Mouse (Mus musculus) neural tube, embryonic 15.5 days (tissue): ENCODE measurements around the gene Tsn. TPM values are rescaled to one million over a fixed set of nuclear protein-coding genes. Genes with fewer than 3 reads are reported as not detected.

ENCODE experiments used
- ATAC-seq: fragments of 200-750 bp; cut with Nextera tagmentation; 2 replicates; pipeline ENCODE4 v1.8.0; 2017; ENCODE audit warnings: mild to moderate bottlenecking, moderate TSS enrichment, moderate library complexity; ENCODE audit not compliant: low FRiP score
- H3K27ac ChIP-seq: fragments of 300-500 bp; sonication (generic); replicated peaks from 2 replicates; pipeline ENCODE4 v1.5.1; 2015; ENCODE audit warnings: mild to moderate bottlenecking, inconsistent platforms
- H3K27me3 ChIP-seq: fragments of 300-500 bp; sonication (generic); replicated peaks from 2 replicates; pipeline ENCODE4 v1.6.1; 2015; ENCODE audit warnings: inconsistent platforms
- H3K36me3 ChIP-seq: fragments of 300-500 bp; sonication (generic); 2 replicates; pipeline ENCODE4 v1.6.1; 2015; ENCODE audit warnings: inconsistent platforms
- H3K4me1 ChIP-seq: fragments of 300-500 bp; sonication (generic); 2 replicates; pipeline ENCODE4 v1.6.1; 2015; ENCODE audit warnings: inconsistent platforms
- H3K4me2 ChIP-seq: fragments of 300-500 bp; sonication (generic); 2 replicates; pipeline ENCODE4 v1.6.1; 2015; ENCODE audit warnings: inconsistent platforms, mild to moderate bottlenecking, moderate library complexity
- H3K4me3 ChIP-seq: fragments of 300-500 bp; sonication (generic); replicated peaks from 2 replicates; pipeline ENCODE4 v1.5.1; 2015; ENCODE audit warnings: mild to moderate bottlenecking, inconsistent platforms
- H3K9ac ChIP-seq: fragments of 300-500 bp; sonication (generic); replicated peaks from 2 replicates; pipeline ENCODE4 v1.6.1; 2015; ENCODE audit warnings: mild to moderate bottlenecking, inconsistent platforms
- H3K9me3 ChIP-seq: fragments of 300-500 bp; sonication (generic); replicated peaks from 2 replicates; pipeline ENCODE4 v1.6.1; 2016; ENCODE audit warnings: inconsistent platforms
- WGBS: fragments of 180-500 bp; shearing (Covaris S2); methylation state at CpG from one replicate; pipeline ENCODE4 v1.1.7; 2015; ENCODE audit warnings: mixed read lengths; 5-methylcytosine and 5-hydroxymethylcytosine counted together
- polyA plus RNA-seq: library from polyadenylated mRNA; unstranded; fragments of >200 nt; fragmentation: Nextera tagmentation; extraction: Ambion mirVana; gene quantifications from 2 replicates; pipeline ENCODE4 v1.2.1, GENCODE M21; 2015

Tsn gene
- polyA plus RNA-seq, result 395 and 434 TPM in 2 replicates

- Histone ChIP-seq H3K9me3 (no peaks in the 10 kb centered on the region), H3K27me3 (peaks cover 4% of the 10 kb centered on the region; the same call in 1 of the 2 replicates), H3K36me3 (peaks cover 7% of the 10 kb centered on the region), H3K9ac (peak within 1 kb of the TSS; percentile 85), H3K4me2 (peak within 1 kb of the TSS; percentile 77), H3K27ac (peak within 1 kb of the TSS; percentile 93), H3K4me3 (peak within 1 kb of the TSS; percentile 90), H3K4me1 (peaks cover 14% of the 10 kb centered on the region)
- peak; percentile 48 for ATAC-seq
- 47% methylated on average over 12 of the region's 12 CpGs for WGBS
Observed at GRCm38 (mm10) chr1:118311622-118312326, at the start of gene Tsn. Gene Tsn, minus strand, starts transcription at chr1:118311739.

DNA sequence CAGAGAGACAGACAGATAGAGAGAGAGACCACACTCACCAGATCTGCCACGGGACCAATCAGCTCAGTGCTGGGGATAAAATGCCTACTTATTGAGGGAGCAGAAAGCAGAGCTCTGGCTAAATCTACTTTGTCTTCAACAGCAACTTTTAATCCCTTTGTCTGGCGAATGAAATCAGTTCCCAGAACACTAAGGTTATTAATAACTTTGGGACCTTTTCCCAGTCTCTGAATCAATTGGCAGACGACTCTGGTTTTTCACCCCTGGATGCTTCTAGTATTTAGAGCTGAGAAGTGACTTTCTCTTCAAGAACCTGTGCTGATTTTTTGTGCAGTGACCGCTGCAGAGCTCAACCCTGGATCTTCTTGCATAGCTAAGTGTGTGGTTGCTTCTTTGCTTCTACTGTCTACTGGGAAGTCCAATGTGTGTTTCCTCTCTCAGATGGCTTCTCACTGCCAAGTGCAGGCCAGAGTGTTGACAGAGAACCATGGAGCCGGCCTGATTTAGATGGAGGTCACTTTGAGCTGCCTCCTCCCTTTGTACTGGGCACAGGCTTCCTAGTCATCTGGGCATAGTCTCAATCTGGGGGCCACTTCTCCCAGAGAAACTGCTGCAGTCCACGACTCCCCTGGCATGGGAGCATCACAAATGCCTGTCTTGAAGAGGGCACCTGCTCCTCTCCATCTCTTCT is 47.7 kb upstream of the Tsn start:
- no peaks in the 10 kb centered on the region for H3K4me1 ChIP-seq
- H3K4me3 ChIP-seq, result no peak overlapping the region
- H3K4me2 ChIP-seq, result no peak overlapping the region
- no peaks in the 10 kb centered on the region for H3K27me3 ChIP-seq
- WGBS, result 77% methylated on average over 6 of the region's 6 CpGs
- H3K36me3 ChIP-seq, result no peaks in the 10 kb centered on the region
- H3K9me3 ChIP-seq, result no peaks in the 10 kb centered on the region
- no peak overlapping the region for H3K27ac ChIP-seq
- no peak overlapping the region for H3K9ac ChIP-seq
- no peak for ATAC-seq

GRCm38 (mm10) chr1:118349922-118350321 is 38.4 kb upstream of the Tsn start:
- Histone ChIP-seq H3K36me3 (no peaks in the 10 kb centered on the region), H3K27ac (no peak overlapping the region), H3K9ac (no peak overlapping the region), H3K9me3 (no peaks in the 10 kb centered on the region), H3K4me2 (no peak overlapping the region), H3K4me1 (no peaks in the 10 kb centered on the region), H3K27me3 (no peaks in the 10 kb centered on the region), H3K4me3 (no peak overlapping the region)
- WGBS, result 81% methylated on average over 3 of the region's 3 CpGs
- ATAC-seq, result no peak

GRCm38 (mm10) chr1:118343649-118344435 is 32.3 kb upstream of the Tsn start:
- H3K4me2 ChIP-seq, result no peak overlapping the region
- H3K4me1 ChIP-seq, result no peaks in the 10 kb centered on the region
- no peaks in the 10 kb centered on the region for H3K9me3 ChIP-seq
- WGBS, result 51% methylated on average over 6 of the region's 6 CpGs
- no peak for ATAC-seq
- H3K9ac ChIP-seq, result no peak overlapping the region
- no peaks in the 10 kb centered on the region for H3K36me3 ChIP-seq
- H3K27ac ChIP-seq, result no peak overlapping the region
- H3K4me3 ChIP-seq, result no peak overlapping the region
- no peaks in the 10 kb centered on the region for H3K27me3 ChIP-seq

DNA sequence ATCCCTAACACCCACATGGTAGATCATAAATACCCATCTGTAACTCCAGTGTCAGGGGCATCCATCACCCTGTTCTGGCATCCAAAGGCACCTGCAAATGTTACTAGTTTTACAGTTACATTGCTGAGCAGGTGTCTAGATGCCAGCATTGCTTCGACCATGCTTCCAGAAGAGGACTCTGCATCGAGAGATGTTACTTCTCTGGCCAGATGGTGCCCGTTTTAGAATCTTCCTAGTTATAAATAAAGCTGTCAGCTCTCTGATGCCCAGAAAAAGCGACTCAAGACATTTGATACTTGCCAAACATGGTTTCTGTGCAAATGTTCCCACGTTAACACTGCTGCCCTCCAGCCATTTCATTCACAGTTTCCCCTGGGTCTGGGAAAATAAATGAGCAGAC is 26.4 kb upstream of the Tsn start:
- Histone ChIP-seq H3K9ac (no peak overlapping the region), H3K27ac (no peak overlapping the region), H3K4me3 (no peak overlapping the region), H3K4me1 (no peaks in the 10 kb centered on the region), H3K27me3 (no peaks in the 10 kb centered on the region), H3K36me3 (peaks cover 21% of the 10 kb centered on the region), H3K9me3 (no peaks in the 10 kb centered on the region), H3K4me2 (no peak overlapping the region)
- no peak for ATAC-seq
- 83% methylated on average over 5 of the region's 5 CpGs for WGBS

DNA sequence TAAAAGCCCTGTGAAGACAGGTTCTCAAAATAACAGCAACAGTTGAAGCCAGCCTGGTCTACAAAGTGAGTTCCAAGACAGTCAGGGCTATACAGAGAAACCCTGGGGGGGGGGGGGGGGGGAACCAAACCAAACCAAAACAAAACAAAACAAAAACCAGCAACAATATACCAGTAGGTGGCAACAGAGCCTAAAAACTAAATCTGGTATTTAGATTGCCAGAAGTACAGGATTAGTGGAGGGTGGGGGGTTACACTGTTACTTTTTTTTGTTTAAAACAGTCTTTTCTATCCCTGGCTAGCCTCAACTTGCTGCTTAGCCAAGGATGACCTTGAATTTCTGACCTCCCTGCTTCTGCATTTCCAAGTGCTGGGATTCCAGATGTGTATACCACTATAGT is 24.3 kb upstream of the Tsn start:
- H3K4me1 ChIP-seq, result no peaks in the 10 kb centered on the region
- ATAC-seq, result no peak

GRCm38 (mm10) chr1:118334749-118335713 is 23.5 kb upstream of the Tsn start:
- Histone ChIP-seq H3K27me3 (no peaks in the 10 kb centered on the region), H3K4me1 (no peaks in the 10 kb centered on the region), H3K9me3 (no peaks in the 10 kb centered on the region), H3K36me3 (peaks cover 49% of the 10 kb centered on the region), H3K27ac (no peak overlapping the region), H3K9ac (no peak overlapping the region), H3K4me2 (no peak overlapping the region), H3K4me3 (no peak overlapping the region)
- no peak for ATAC-seq
- 84% methylated on average over 9 of the region's 9 CpGs for WGBS

More for the DNA sequence above, 24.3 kb upstream of the Tsn start:
- H3K27me3 ChIP-seq, result no peaks in the 10 kb centered on the region
- no peak overlapping the region for H3K4me3 ChIP-seq
- H3K9me3 ChIP-seq, result no peaks in the 10 kb centered on the region
- H3K9ac ChIP-seq, result no peak overlapping the region
- no peak overlapping the region for H3K4me2 ChIP-seq
- peaks cover 41% of the 10 kb centered on the region for H3K36me3 ChIP-seq
- no peak overlapping the region for H3K27ac ChIP-seq

DNA sequence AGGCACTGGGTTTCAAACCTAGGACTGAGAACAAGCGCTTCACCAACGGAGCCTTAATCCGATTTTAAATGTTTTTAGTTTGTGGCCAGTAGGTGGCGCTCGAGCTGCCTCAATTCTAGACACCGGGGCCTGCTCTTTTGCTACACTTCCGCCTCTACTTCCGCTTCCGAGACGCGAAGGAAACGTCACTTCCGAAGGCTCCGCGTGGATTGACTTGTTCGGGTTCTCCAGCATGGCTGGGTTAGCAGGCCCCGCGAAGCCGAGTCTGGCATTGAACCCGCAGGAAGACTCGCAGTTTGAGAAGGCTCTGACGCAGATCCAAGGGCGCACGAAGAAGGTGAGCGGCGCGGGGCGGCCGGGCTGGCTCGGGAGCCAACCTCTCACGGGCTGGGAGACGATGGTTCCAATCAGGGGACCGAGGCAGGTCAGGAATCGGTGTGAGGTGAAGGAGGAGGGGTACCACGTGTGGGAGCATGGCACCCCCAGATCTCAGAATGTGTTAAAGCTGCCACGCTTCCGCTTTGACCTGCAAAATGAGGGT is 10.2 kb upstream of the Tsn start, which contains the start of gene Nifk:
Gene Nifk, plus strand, starts transcription at position 179 of the 541 bp plus-strand sequence.
- H3K4me1 ChIP-seq, result peaks cover 17% of the 10 kb centered on the region
- under 1% methylated on average over 37 of the region's 37 CpGs for WGBS
- peak within 1 kb of the TSS; percentile 99 for H3K4me3 ChIP-seq
- peak within 1 kb of the TSS; percentile 81 for H3K9ac ChIP-seq
- no peaks in the 10 kb centered on the region for H3K27me3 ChIP-seq
- ATAC-seq, result peak; percentile 95
- H3K27ac ChIP-seq, result peak within 1 kb of the TSS; percentile 68
- H3K9me3 ChIP-seq, result no peaks in the 10 kb centered on the region
- H3K4me2 ChIP-seq, result peak within 1 kb of the TSS; percentile 85
- peaks cover 29% of the 10 kb centered on the region for H3K36me3 ChIP-seq

DNA sequence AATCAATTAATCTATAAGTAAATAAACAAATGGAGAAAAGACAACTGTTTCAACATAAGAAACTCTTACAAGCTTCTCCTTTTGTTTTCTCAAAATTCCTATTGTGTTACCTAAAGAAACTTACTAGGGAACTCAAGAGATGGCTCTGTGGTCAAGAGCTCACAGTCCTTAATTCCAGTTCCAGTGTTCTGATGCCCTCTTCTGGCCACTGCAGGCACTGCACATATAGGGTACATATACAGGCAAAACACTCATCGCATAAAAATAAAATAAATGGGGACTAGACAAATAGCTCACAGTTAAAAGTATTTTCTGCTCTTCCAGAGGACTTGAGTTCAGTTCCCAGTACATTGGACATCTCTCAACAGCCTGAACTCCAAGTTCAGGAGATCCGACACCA is 9.2 kb upstream of the Tsn start:
- Histone ChIP-seq H3K27me3 (no peaks in the 10 kb centered on the region), H3K9ac (no peak overlapping the region), H3K9me3 (no peaks in the 10 kb centered on the region), H3K4me3 (no peak overlapping the region), H3K4me2 (no peak overlapping the region), H3K36me3 (peaks cover 23% of the 10 kb centered on the region), H3K27ac (no peak overlapping the region), H3K4me1 (peaks cover 17% of the 10 kb centered on the region)
- ATAC-seq, result no peak
- 67% methylated on average over 2 of the region's 2 CpGs for WGBS

DNA sequence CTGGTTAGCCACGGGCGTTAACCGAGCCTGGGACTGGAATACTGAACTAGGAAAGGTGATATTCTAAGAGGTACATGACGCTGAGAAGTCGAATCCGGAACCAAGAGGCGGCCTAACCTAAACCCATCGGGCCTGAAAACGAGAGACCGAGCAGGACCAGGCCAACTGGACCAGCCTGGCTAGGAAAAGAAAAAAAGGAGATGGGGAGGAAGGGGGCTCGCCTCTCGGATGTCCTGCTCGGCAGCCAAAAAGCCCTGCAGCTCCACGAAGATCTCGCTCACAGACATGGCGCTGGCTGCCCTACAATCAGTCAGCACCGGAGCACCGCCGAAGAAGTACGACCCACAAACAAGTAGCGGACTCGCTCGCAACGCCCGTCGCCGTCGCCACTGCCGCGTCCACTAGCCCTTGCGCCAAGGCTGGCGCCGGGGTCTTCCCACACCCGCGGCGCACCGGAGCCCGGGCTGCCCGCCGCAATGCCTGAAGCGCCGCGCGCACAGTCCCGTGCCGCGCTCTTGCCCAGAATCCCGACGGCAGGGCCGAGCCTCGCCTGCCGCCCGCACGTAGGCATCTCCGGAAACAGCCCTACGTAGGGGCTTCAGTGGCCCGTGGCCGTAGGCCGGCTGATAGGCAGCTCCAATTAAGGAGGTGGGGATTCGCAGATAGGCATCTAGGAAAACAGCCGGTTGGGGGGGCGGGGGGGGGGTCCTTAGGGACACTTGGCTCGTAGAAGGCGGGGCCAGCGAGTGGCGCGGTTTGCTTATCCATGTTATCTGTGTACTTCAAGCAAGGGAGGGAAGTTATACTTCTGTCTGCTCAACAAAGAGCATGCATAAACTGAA is 538 bp downstream of the Tsn start:
- Histone ChIP-seq H3K27me3 (peaks cover 4% of the 10 kb centered on the region; the same call in 1 of the 2 replicates), H3K9me3 (no peaks in the 10 kb centered on the region), H3K27ac (peak overlapping the region; percentile 93), H3K4me3 (peak overlapping the region; percentile 90), H3K4me1 (peaks cover 14% of the 10 kb centered on the region), H3K36me3 (peaks cover 14% of the 10 kb centered on the region), H3K4me2 (peak overlapping the region; percentile 77), H3K9ac (peak overlapping the region; percentile 85)
- ATAC-seq, result peak; percentile 99
- WGBS, result under 1% methylated on average over 66 of the region's 67 CpGs
